Mouse (Mus musculus) ES-E14 (cell line): ENCODE results near the gene Gm13275.
"Not testable (repeated sequence)": the region's sequence is repeated elsewhere in the genome, so short reads cannot be mapped to it uniquely, and the experiment has no call there.

Experiments used
- MAFK ChIP-seq: IDR thresholded peaks from 2 replicates; pipeline ENCODE4 v1.6.1; 2014; ENCODE audit warnings: mild to moderate bottlenecking, low read depth, low read length, inconsistent platforms; ENCODE audit not compliant: insufficient read depth
- ZC3H11A ChIP-seq: IDR thresholded peaks from 2 replicates; pipeline ENCODE4 v1.6.1; 2012; ENCODE audit warnings: low read depth, mild to moderate bottlenecking, inconsistent platforms, low read length, borderline replicate concordance

DNA sequence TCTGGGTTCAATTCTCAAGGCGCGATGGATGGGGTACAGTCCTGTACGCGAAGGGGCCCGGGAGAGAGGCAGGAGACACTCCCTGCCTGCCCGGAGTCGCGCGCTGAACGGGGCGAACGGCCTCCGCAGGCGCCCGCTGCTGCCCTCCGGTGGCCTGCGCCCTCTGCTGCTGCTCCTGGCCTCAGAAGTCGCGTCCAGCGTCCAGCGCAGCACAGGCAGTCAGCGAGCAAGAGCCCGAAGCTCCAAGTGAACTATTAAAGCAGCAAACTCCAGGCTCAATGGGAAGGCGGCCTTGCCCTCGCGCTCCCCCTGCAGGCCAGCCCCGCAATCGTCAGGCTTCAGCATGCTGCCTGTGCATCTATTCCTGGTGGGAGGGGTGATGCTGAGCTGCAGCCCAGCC, 33.9 kb upstream of the Gm13275 start:
- TF ChIP-seq MAFK, ZC3H11A: not testable (repeated sequence)
